Mouse (Mus musculus) cerebellum, adult 9-11 months (tissue): ENCODE measurements around the gene Gm21760.
"Not testable (repeated sequence)": the region's sequence is repeated elsewhere in the genome, so short reads cannot be mapped to it uniquely, and the experiment has no call there.

Experiments used
- DNase-seq: peaks from one replicate; pipeline ENCODE4 v3.0.0; 2022

Gm21760 gene

GRCm38 (mm10) chrY:80133479-80133878, at the start of gene Gm21760:
Gene Gm21760 (plus strand): TSS chrY:80133779.
- DNase-seq = not testable (repeated sequence)
